Mouse (Mus musculus) CH12.LX (cell line): ENCODE measurements around the gene Ecm1. TPM values are rescaled to one million over a fixed set of nuclear protein-coding genes. Genes with fewer than 3 reads are reported as not detected.

Source experiments
- DNase-seq: peaks from one replicate; pipeline ENCODE4 v3.0.0-alpha.2; 2013; ENCODE audit errors: extremely low read depth
- H3K27ac ChIP-seq: 2 replicates; pipeline ENCODE4 v1.5.1; 2012; ENCODE audit warnings: low read depth, mild to moderate bottlenecking, control low read depth, moderate library complexity; ENCODE audit not compliant: insufficient read depth
- H3K27me3 ChIP-seq: replicated peaks from 2 replicates; pipeline ENCODE3; 2012; ENCODE audit warnings: inconsistent platforms
- H3K36me3 ChIP-seq, 2 experiments: replicated peaks in 1 of 2; 2 replicates each; pipeline versions ENCODE3 to v1.6.1; 2012; ENCODE audit warnings: inconsistent platforms in 1 of 2, low read length in 1 of 2, mild to moderate bottlenecking in 1 of 2, mixed read lengths in 1 of 2, moderate library complexity in 1 of 2; ENCODE audit not compliant: control insufficient read depth in 1 of 2, insufficient read depth in 1 of 2
- H3K4me1 ChIP-seq, 2 experiments: 2 replicates each; pipeline ENCODE4 v1.6.1; 2012; ENCODE audit warnings: inconsistent platforms in 1 of 2, moderate library complexity in 1 of 2; ENCODE audit not compliant: insufficient read depth in 2 of 2, control insufficient read depth in 1 of 2
- H3K4me2 ChIP-seq: 2 replicates; pipeline ENCODE4 v1.6.1; 2012; ENCODE audit warnings: low read depth, mild to moderate bottlenecking, control low read depth; ENCODE audit not compliant: poor library complexity, insufficient read depth, severe bottlenecking
- H3K4me3 ChIP-seq, 3 experiments: fragments of 150-350 bp in 1 of 3; sonication (generic) in 1 of 3; replicated peaks in 1 of 3; 2 replicates each; pipeline versions ENCODE3 to v1.5.1; 2011 to 2012; ENCODE audit warnings: low read depth in 2 of 3, low read length in 2 of 3, mild to moderate bottlenecking in 2 of 3, moderate library complexity in 2 of 3, control low read depth in 1 of 3, improper control_type of control experiment in 1 of 3, inconsistent platforms in 1 of 3, mixed read lengths in 1 of 3; ENCODE audit not compliant: poor library complexity in 1 of 3
- H3K79me2 ChIP-seq: replicated peaks from 2 replicates; pipeline ENCODE4 v1.6.1; 2012; ENCODE audit warnings: mild to moderate bottlenecking, moderate library complexity; ENCODE audit not compliant: control insufficient read depth, poor library complexity, insufficient read depth, severe bottlenecking; ENCODE audit errors: extremely low read depth
- H3K9ac ChIP-seq: 2 replicates; pipeline ENCODE4 v1.6.1; 2012; ENCODE audit warnings: low read depth, mild to moderate bottlenecking, control low read depth, moderate library complexity; ENCODE audit not compliant: insufficient read depth
- H3K9me3 ChIP-seq: replicated peaks from 2 replicates; pipeline ENCODE3; 2012; ENCODE audit warnings: low read length, inconsistent platforms, mixed read lengths
- BHLHE40 ChIP-seq: IDR thresholded peaks from 2 replicates; pipeline ENCODE4 v1.6.1; 2011; ENCODE audit warnings: mild to moderate bottlenecking, low read depth, low read length, improper control_type of control experiment
- CHD2 ChIP-seq: IDR thresholded peaks from 2 replicates; pipeline ENCODE4 v1.6.1; 2011; ENCODE audit warnings: low read length, improper control_type of control experiment
- CTCF ChIP-seq, 2 experiments: IDR thresholded peaks in 1 of 2; conservative IDR thresholded peaks in 1 of 2; 2 replicates each; pipeline ENCODE4 v1.5.1; 2011 to 2012; ENCODE audit warnings: low read depth in 2 of 2, low read length in 2 of 2, improper control_type of control experiment in 1 of 2, inconsistent platforms in 1 of 2, mild to moderate bottlenecking in 1 of 2, moderate library complexity in 1 of 2
- ELF1 ChIP-seq: IDR thresholded peaks from 2 replicates; pipeline ENCODE4 v1.6.1; 2014; ENCODE audit warnings: low read depth, mild to moderate bottlenecking, inconsistent platforms, low read length, improper control_type of control experiment
- ETS1 ChIP-seq: conservative IDR thresholded peaks from 2 replicates; pipeline ENCODE4 v1.6.1; 2012; ENCODE audit warnings: low read depth, mild to moderate bottlenecking, inconsistent platforms, low read length, improper control_type of control experiment, moderate library complexity
- GABPA ChIP-seq: IDR thresholded peaks from 2 replicates; pipeline ENCODE4 v1.6.1; 2012; ENCODE audit warnings: low read depth, low read length, improper control_type of control experiment, inconsistent platforms; ENCODE audit not compliant: insufficient replicate concordance
- IRF4 ChIP-seq: IDR thresholded peaks from 2 replicates; pipeline ENCODE4 v1.6.1; 2014; ENCODE audit warnings: low read depth, mild to moderate bottlenecking, inconsistent platforms, low read length, improper control_type of control experiment
- JUN ChIP-seq: IDR thresholded peaks from 2 replicates; pipeline ENCODE4 v1.6.1; 2011; ENCODE audit warnings: low read depth, mild to moderate bottlenecking, low read length, improper control_type of control experiment, moderate library complexity; ENCODE audit not compliant: insufficient read depth
- KAT2A ChIP-seq: IDR thresholded peaks from 2 replicates; pipeline ENCODE4 v1.6.1; 2012; ENCODE audit warnings: low read length, improper control_type of control experiment, inconsistent platforms; ENCODE audit not compliant: insufficient replicate concordance
- MAX ChIP-seq: IDR thresholded peaks from 2 replicates; pipeline ENCODE4 v1.6.1; 2011; ENCODE audit warnings: low read length, improper control_type of control experiment
- MEF2A ChIP-seq: IDR thresholded peaks from 2 replicates; pipeline ENCODE4 v1.6.1; 2014; ENCODE audit warnings: low read depth, mild to moderate bottlenecking, inconsistent platforms, low read length, improper control_type of control experiment, borderline replicate concordance
- MXI1 ChIP-seq: IDR thresholded peaks from 2 replicates; pipeline ENCODE4 v1.6.1; 2011; ENCODE audit warnings: mild to moderate bottlenecking, low read depth, low read length, improper control_type of control experiment
- MYC ChIP-seq: IDR thresholded peaks from 2 replicates; pipeline ENCODE4 v1.6.1; 2011; ENCODE audit warnings: low read depth, mild to moderate bottlenecking, improper control_type of control experiment, low read length
- NELFE ChIP-seq: IDR thresholded peaks from 2 replicates; pipeline ENCODE4 v1.6.1; 2011; ENCODE audit warnings: low read depth, low read length, improper control_type of control experiment
- NRF1 ChIP-seq: IDR thresholded peaks from 2 replicates; pipeline ENCODE4 v1.6.1; 2014; ENCODE audit warnings: low read depth, mild to moderate bottlenecking, inconsistent platforms, low read length, improper control_type of control experiment, moderate library complexity
- POLR2A ChIP-seq: IDR thresholded peaks from 2 replicates; pipeline ENCODE4 v1.6.1; 2011; ENCODE audit warnings: low read depth, mild to moderate bottlenecking, improper control_type of control experiment, low read length
- RAD21 ChIP-seq: IDR thresholded peaks from 2 replicates; pipeline ENCODE4 v1.6.1; 2011; ENCODE audit warnings: low read depth, mild to moderate bottlenecking, low read length, improper control_type of control experiment, moderate library complexity
- RCOR1 ChIP-seq: conservative IDR thresholded peaks from 2 replicates; pipeline ENCODE4 v1.6.1; 2012; ENCODE audit warnings: low read depth, mild to moderate bottlenecking, inconsistent platforms, low read length, improper control_type of control experiment
- ZMIZ1 ChIP-seq: IDR thresholded peaks from 2 replicates; pipeline ENCODE4 v1.6.1; 2012; ENCODE audit warnings: low read depth, mild to moderate bottlenecking, inconsistent platforms, low read length, improper control_type of control experiment
- ZNF384 ChIP-seq: IDR thresholded peaks from 2 replicates; pipeline ENCODE4 v1.6.1; 2012; ENCODE audit warnings: low read depth, low read length, improper control_type of control experiment, inconsistent platforms
- dilution Hi-C: fragments of 300-500 bp; cut with MboI; formaldehyde crosslinking; loops from 2 replicates; pipeline ENCODE4 v1.14.3; 2020; ENCODE audit warnings: low sequenced_read_pairs; ENCODE audit not compliant: extremely low pct_unique_long_range_greater_than_20kb, extremely low pct_ligation_motif_present
- in situ Hi-C: fragments of 300-500 bp; cut with MboI; formaldehyde crosslinking; loops from 3 replicates; pipeline ENCODE4 v1.14.3; 2019; ENCODE audit warnings: low sequenced_read_pairs, low pct_ligation_motif_present, low pct_unique_long_range_greater_than_20kb, mixed read lengths
- polyA plus RNA-seq: library from polyadenylated mRNA; unstranded; fragments of >175 nt; gene quantifications from 2 replicates; pipeline ENCODE4 v1.2.1, GENCODE M21; 2012; ENCODE audit warnings: low read depth; ENCODE audit not compliant: insufficient read length
- total RNA-seq, 2 experiments: library from RNA; depleted of rRNA; stranded (reverse); fragments of 300-350 nt in 1 of 2; fragments of >200 nt in 1 of 2; gene quantifications; 2 replicates each; pipeline ENCODE4 v1.2.3; 2012 to 2014

The Ecm1 gene
- total and polyA plus RNA-seq, 3 experiments = 0.40 to 4.0 (median 0.42) TPM

GRCm38 (mm10) chr3:95685701-95686100, 53.7 kb downstream of the Ecm1 start:
- dilution Hi-C loops = no loop called here

GRCm38 (mm10) chr3:95685301-95685700, 54.1 kb downstream of the Ecm1 start:
- TF ChIP-seq ZNF384 (no peak), POLR2A (no peak), CHD2 (no peak), RCOR1 (no peak), RAD21 (no peak), ETS1 (no peak), NELFE (no peak), MAX (no peak), ZMIZ1 (no peak), ELF1 (no peak), JUN (no peak), KAT2A (no peak), MYC (no peak), GABPA (no peak), MEF2A (no peak), IRF4 (no peak), MXI1 (no peak)
- peaks cover 3 to 30% of the 10 kb centered on the region in 2 experiments for H3K4me1 ChIP-seq
- no peak overlapping the region for H3K4me2 ChIP-seq
- no peaks in the 10 kb centered on the region for H3K27me3 ChIP-seq
- no peaks in the 10 kb centered on the region for H3K9me3 ChIP-seq
- H3K36me3 ChIP-seq = no peaks in the 10 kb centered on the region
- H3K9ac ChIP-seq = no peak overlapping the region
- in situ Hi-C loops = no loop called here
- H3K4me3 ChIP-seq = no peak overlapping the region
- no peaks in the 10 kb centered on the region for H3K79me2 ChIP-seq
- H3K27ac ChIP-seq = no peak overlapping the region
- dilution Hi-C loops = no loop called here
- no peak for DNase-seq

More at GRCm38 (mm10) chr3:95685701-95686100, 53.7 kb downstream of the Ecm1 start:
- Histone ChIP-seq H3K4me3 (no peak overlapping the region), H3K79me2 (no peaks in the 10 kb centered on the region), H3K4me2 (no peak overlapping the region)
- TF ChIP-seq JUN (no peak), ZNF384 (no peak), BHLHE40 (no peak), NRF1 (no peak), CTCF (conservative IDR thresholded peaks at IDR 0.05 in 1 of 2, IDR thresholded peaks at IDR 0.05 in 1 of 2; ENCODE audit: low read depth in 2 of 2, low read length in 2 of 2) (no peak)
- TF ChIP-seq, all 38 proteins: peak for 0
- in situ Hi-C loops = no loop called here
- H3K36me3 ChIP-seq = no peaks in the 10 kb centered on the region
- no peak overlapping the region for H3K27ac ChIP-seq
- H3K9ac ChIP-seq = no peak overlapping the region
- H3K4me1 ChIP-seq = peaks cover 7 to 33% of the 10 kb centered on the region in 2 experiments
- no peaks in the 10 kb centered on the region for H3K27me3 ChIP-seq
- DNase-seq = no peak
- H3K9me3 ChIP-seq = no peaks in the 10 kb centered on the region
